11 mouse cellular contexts compared by ENCODE assay signal in genomic region chr9:118255751-118256266, GRCm38 (mm10).
DNase-seq lines count a peak whose midpoint lies in the region; ATAC-seq and TF ChIP-seq lines count a peak whose summit lies in the region.
"Had no signal": no experiment of that assay in that cellular context is flagged by ENCODE, and none has a peak within 500 bp of the region (broad histone marks: within the 10 kb centered on the region; RNA-seq: fewer than 3 reads in every experiment).

No protein-coding gene starts in this region.

- H3K36me3 ChIP-seq in embryonic facial prominence, embryonic 14.5 days (ENCODE audit: control insufficient read depth, insufficient read depth, low read length), result no peaks in the 10 kb centered on the region
- H3K36me3 ChIP-seq in hindbrain, postnatal 0 days (ENCODE audit: insufficient read depth, low read length), result no peaks in the 10 kb centered on the region
- no peaks in the 10 kb centered on the region for H3K36me3 ChIP-seq in neural tube, embryonic 14.5 days (ENCODE audit: control insufficient read depth, insufficient read depth, low read length)
- no peaks in the 10 kb centered on the region for H3K36me3 ChIP-seq in kidney, embryonic 16.5 days (ENCODE audit: insufficient read depth, low read length)

- H3K4me1 ChIP-seq in embryonic facial prominence, embryonic 14.5 days (ENCODE audit: control insufficient read depth, insufficient read depth, low read length), result no peaks in the 10 kb centered on the region; the same call in 1 of the 2 replicates
- H3K4me1 ChIP-seq in hindbrain, postnatal 0 days (ENCODE audit: insufficient read depth, low read length), result no peaks in the 10 kb centered on the region
- H3K4me1 ChIP-seq in neural tube, embryonic 14.5 days (ENCODE audit: control insufficient read depth, insufficient read depth, low read length), result 0 out of 2 replicates have a peak, but pooled peaks cover 3% of the 10 kb centered on the region
- no peaks in the 10 kb centered on the region for H3K4me1 ChIP-seq in kidney, embryonic 16.5 days (ENCODE audit: insufficient read depth, low read length)

- no peak overlapping the region for H3K4me2 ChIP-seq in embryonic facial prominence, embryonic 14.5 days (ENCODE audit: low read depth, low read length)
- H3K4me2 ChIP-seq in hindbrain, postnatal 0 days (ENCODE audit: low read depth, low read length), result 0 out of 2 replicates have a peak overlapping the region, but pooled peaks have one; percentile 13
- no peak overlapping the region for H3K4me2 ChIP-seq in neural tube, embryonic 14.5 days (ENCODE audit: low read depth, low read length)
- no peak overlapping the region for H3K4me2 ChIP-seq in kidney, embryonic 16.5 days (replicated peaks; ENCODE audit: low read depth, low read length)
- H3K4me2 ChIP-seq: lung, embryonic 14.5 days had no signal

- H3K9ac ChIP-seq in embryonic facial prominence, embryonic 14.5 days (ENCODE audit: low read depth, low read length), result no peak overlapping the region
- H3K9ac ChIP-seq in hindbrain, postnatal 0 days (replicated peaks; ENCODE audit: low read length), result no peak overlapping the region
- no peak overlapping the region for H3K9ac ChIP-seq in neural tube, embryonic 14.5 days (replicated peaks; ENCODE audit: low read depth, low read length)
- H3K9ac ChIP-seq in kidney, embryonic 16.5 days (replicated peaks; ENCODE audit: low read length), result no peak overlapping the region
- H3K9ac ChIP-seq: lung, embryonic 14.5 days had no signal

- no peak overlapping the region for H3K27ac ChIP-seq in embryonic facial prominence, embryonic 14.5 days (replicated peaks; ENCODE audit: low read depth, low read length)
- H3K27ac ChIP-seq in hindbrain, postnatal 0 days, result no peak overlapping the region
- peak overlapping the region; percentile 17; the same call in 1 of the 2 replicates for H3K27ac ChIP-seq in neural tube, embryonic 14.5 days (ENCODE audit: low read depth, low read length)
- no peak overlapping the region for H3K27ac ChIP-seq in layer of hippocampus, adult 2 months
- no peak overlapping the region for H3K27ac ChIP-seq in kidney, embryonic 16.5 days (ENCODE audit: low read length)

- H3K4me3 ChIP-seq in embryonic facial prominence, embryonic 14.5 days (ENCODE audit: low read depth, low read length), result no peak overlapping the region
- H3K4me3 ChIP-seq in hindbrain, postnatal 0 days (ENCODE audit: low read length), result no peak overlapping the region
- H3K4me3 ChIP-seq in neural tube, embryonic 14.5 days (ENCODE audit: low read depth, low read length), result no peak overlapping the region
- no peak overlapping the region for H3K4me3 ChIP-seq in layer of hippocampus, adult 2 months
- H3K4me3 ChIP-seq in kidney, embryonic 16.5 days (ENCODE audit: low read length), result no peak overlapping the region

- no peak for TF ChIP-seq CTCF in hindbrain, postnatal 0 days (IDR thresholded peaks at IDR 0.05; ENCODE audit: low read depth)
- TF ChIP-seq CTCF in layer of hippocampus, adult 2 months (conservative IDR thresholded peaks at IDR 0.05), result no peak

- ATAC-seq in embryonic facial prominence, embryonic 14.5 days (ENCODE audit: low read depth), result no peak
- ATAC-seq in hindbrain, postnatal 0 days, result peak; percentile 79
- ATAC-seq in neural tube, embryonic 14.5 days (ENCODE audit: low read depth), result peak; percentile 63
- ATAC-seq in kidney, embryonic 16.5 days (ENCODE audit: low FRiP score, low TSS enrichment), result no peak

- WGBS in embryonic facial prominence, embryonic 14.5 days, result 18% methylated on average over 11 of the region's 11 CpGs
- 4% methylated on average over 11 of the region's 11 CpGs for WGBS in hindbrain, postnatal 0 days
- 6% methylated on average over 11 of the region's 11 CpGs for WGBS in neural tube, embryonic 14.5 days
- 30% methylated on average over 11 of the region's 11 CpGs for WGBS in kidney, embryonic 16.5 days

- H3K27me3 ChIP-seq in embryonic facial prominence, embryonic 14.5 days (replicated peaks; ENCODE audit: control insufficient read depth, insufficient read depth, low read length), result peaks cover 9% of the 10 kb centered on the region; the same call in 1 of the 2 replicates
- H3K27me3 ChIP-seq in hindbrain, postnatal 0 days (ENCODE audit: insufficient read depth, low read length), result no peaks in the 10 kb centered on the region
- H3K27me3 ChIP-seq in neural tube, embryonic 14.5 days (ENCODE audit: control insufficient read depth, insufficient read depth, low read length), result no peaks in the 10 kb centered on the region
- H3K27me3 ChIP-seq in kidney, embryonic 16.5 days (ENCODE audit: insufficient read depth, low read length), result no peaks in the 10 kb centered on the region

- H3K9me3 ChIP-seq in embryonic facial prominence, embryonic 14.5 days (ENCODE audit: control insufficient read depth, low read length), result no peaks in the 10 kb centered on the region
- H3K9me3 ChIP-seq in hindbrain, postnatal 0 days (ENCODE audit: low read length), result no peaks in the 10 kb centered on the region
- no peaks in the 10 kb centered on the region for H3K9me3 ChIP-seq in neural tube, embryonic 14.5 days (ENCODE audit: control insufficient read depth, low read length)
- no peaks in the 10 kb centered on the region for H3K9me3 ChIP-seq in kidney, embryonic 16.5 days (ENCODE audit: low read length)

- peak; percentile 8 to 9 for DNase-seq in frontal cortex, postnatal 10 days (ENCODE audit: low spot score in 2 of 2)
- no peak for DNase-seq in frontal cortex, adult 2 months (ENCODE audit: extremely low spot score in 1 of 2, low spot score in 1 of 2)
- DNase-seq in embryonic facial prominence, embryonic 14.5 days (ENCODE audit: low spot score), result peak; percentile 35
- peak; percentile 78 for DNase-seq in hindbrain, postnatal 0 days (ENCODE audit: low spot score)
- no peak for DNase-seq in layer of hippocampus, adult 2 months (ENCODE audit: low spot score in 2 of 2)
- no peak for DNase-seq in natural killer cell, adult 2 months (ENCODE audit: low spot score in 2 of 2)
- DNase-seq: cerebellum, adult 9-10 months; gastrocnemius, postnatal 10 days; lung, embryonic 14.5 days had no signal

Comparison
In these comparisons a context has a peak if more than half of its experiments do, and no peak if none do; other contexts are left out.
1. DNase-seq: peak in frontal cortex, postnatal 10 days (2 of 2), embryonic facial prominence, embryonic 14.5 days (single experiment) and hindbrain, postnatal 0 days (single experiment); none in frontal cortex, adult 2 months (0 of 2), layer of hippocampus, adult 2 months (0 of 2) and natural killer cell, adult 2 months (0 of 2).
2. ATAC-seq: peak in hindbrain, postnatal 0 days (single experiment) and neural tube, embryonic 14.5 days (single experiment); none in embryonic facial prominence, embryonic 14.5 days (single experiment) and kidney, embryonic 16.5 days (single experiment).